Mouse (Mus musculus) cerebellum, adult 9-11 months (tissue): ENCODE measurements around the gene Kit.

Experiments
- DNase-seq: peaks from one replicate; pipeline ENCODE4 v3.0.0; 2022

Gene Kit

DNA sequence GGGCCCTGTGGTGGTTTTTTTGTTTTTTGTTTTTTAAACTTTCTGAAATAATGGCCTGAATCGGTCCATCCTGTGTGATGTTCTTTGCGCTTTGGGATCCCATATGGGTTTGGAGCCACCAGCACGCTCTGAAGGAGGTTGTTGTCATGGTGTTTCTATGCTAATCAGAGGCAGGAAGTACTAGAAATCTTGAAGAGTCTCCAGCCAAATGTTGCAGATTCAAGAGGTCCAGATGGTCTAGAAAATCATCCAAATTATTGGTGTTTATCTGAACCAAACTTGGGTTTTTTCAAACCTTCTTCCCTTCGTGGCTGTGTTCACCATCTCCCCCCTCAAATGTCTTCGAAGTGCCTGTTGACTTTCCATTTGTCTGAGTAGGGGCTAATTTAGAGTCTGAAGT is 72.3 kb downstream of the Kit start:
- no peak for DNase-seq

DNA sequence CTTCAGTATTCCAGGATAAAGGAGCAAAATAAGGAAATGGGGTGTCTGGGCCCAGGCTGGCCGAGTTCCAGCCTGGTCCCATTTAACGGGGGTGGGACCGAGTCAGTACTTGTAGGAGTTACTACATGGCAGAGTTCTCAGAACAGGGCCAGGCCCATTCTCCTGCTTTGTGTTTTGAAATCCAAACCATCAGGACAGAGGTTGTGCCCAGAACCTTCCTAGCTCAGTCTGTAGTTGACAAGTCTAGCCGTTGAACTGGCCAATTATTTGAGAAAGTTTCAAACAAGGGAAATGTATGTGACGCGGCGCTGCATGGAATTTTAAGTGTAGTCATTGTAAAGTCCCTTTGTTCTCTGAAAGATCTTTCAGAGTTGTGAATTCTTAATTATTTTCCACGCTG is 75.8 kb downstream of the Kit start:
- no peak for DNase-seq

DNA sequence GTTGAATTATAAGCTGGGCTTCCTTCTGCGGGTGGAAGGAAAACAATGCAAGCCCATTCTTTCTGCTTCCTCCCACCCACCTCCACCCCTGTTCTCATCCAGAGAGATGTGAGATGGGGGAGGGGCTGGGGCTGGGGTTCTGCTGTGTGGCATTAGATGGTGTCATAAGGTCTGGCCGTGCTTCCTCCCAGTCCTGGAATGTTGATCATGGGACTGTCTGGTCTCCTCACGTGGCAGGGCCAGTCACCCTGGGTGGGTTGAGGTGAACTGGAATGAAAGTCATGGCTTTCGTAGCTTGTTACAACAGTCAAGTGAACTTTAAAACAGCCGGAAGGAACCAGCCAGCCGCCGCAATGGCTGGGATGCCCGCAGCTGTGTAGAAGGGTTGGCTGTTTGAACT is 78.7 kb downstream of the Kit start:
- no peak for DNase-seq

DNA sequence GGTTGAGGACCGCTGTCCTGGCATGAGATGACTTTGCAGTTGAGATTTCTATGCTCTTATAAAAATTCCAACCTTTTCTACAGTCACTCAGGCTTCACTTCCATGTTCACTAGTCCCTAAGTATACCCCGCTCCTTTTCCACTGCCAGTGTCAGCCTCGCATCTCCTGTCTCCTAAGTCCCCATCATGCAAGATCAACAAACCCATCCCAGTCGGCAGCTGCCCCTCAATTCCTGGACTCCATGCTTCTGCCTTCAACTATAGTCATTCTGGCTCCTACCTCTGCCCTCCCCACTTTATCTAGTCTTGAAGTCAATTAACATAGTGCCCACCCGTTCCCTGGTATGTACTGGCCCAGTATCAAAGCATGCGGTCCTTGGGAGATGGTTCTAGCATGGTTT is 83.9 kb downstream of the Kit start:
- DNase-seq: no peak

GRCm38 (mm10) chr5:75660342-75660741 is 85.6 kb downstream of the Kit start:
- DNase-seq: no peak

DNA sequence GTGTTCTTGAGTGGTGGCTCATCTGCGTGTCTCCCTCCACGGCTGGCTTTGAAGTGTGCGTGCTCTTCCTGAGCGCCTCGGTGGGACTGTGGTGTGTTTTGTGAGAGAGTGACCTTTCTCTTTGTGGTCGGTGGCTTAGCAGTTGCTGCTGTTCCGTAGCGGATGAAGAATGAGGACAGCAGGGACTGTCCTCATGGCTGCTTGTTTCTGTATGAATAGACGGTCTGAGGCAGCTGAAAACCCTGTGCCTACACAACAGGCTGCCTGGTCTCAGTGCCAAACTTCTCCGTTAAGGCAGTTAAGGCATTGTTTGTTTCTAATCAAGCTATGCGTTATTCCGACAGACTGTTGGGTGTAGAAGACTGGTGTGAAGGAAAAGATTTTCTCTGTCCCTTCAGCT is 87.8 kb downstream of the Kit start:
- no peak for DNase-seq

DNA sequence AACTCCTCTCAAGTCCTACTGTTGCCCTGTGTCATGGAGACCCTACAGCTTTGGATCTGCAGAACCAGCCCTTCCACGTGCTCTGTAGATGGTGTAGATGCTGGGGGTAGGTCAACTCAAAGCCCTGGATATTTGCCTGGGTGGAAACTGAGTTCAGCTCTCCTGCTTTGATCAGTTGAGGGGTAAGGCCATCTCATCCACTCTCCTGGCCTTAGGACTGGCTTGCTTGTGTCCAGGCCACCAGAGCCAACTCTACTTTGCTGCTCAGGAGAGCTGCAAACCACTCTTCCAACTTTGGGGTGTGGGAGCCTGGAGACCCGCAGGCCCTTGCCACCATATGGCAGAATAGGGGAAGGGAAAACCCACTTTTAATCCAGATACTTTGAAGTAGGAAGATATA is 89.1 kb downstream of the Kit start:
- DNase-seq: no peak

- DNase-seq: no peak
Observed at GRCm38 (mm10) chr5:75667083-75667482, 92.4 kb downstream of the Kit start.

DNA sequence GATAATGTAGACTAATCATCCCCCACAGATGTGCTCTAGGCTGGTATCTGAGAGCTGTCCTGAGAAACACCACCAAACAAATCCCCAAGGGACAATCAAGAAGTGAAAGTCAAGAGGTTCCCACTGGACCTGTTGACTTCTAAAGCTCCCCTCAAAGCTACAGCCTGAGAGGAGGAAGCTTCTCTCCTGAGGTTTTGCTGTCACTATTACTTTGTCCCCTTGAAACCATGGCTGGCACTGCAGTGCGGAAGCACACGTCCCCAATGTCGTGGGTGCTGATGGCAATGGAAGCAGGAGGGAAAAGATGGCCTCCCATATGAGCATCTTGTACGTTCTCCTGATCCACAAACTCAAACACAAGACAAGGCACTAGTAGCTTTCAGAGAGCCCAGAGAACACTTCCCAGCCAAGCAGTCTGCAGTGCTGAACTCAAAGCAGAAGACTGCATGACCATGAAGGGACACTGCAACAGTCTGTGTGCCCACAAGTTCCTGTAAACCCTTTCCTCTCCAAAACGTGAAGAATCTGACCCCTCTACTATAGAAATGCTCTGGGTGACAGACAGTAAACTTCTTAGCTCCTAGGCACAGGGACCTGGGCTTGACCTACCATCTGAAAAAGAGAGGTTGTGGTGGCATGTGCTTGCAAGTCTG is 96.5 kb downstream of the Kit start:
- no peak for DNase-seq

GRCm38 (mm10) chr5:75676024-75676423 is 101.3 kb downstream of the Kit start:
- no peak for DNase-seq

GRCm38 (mm10) chr5:75679896-75680295 is 105.2 kb downstream of the Kit start:
- DNase-seq: no peak

GRCm38 (mm10) chr5:75695162-75695809 is 120.6 kb downstream of the Kit start:
- no peak for DNase-seq

GRCm38 (mm10) chr5:75696960-75697359 is 122.2 kb downstream of the Kit start:
- DNase-seq: no peak

DNA sequence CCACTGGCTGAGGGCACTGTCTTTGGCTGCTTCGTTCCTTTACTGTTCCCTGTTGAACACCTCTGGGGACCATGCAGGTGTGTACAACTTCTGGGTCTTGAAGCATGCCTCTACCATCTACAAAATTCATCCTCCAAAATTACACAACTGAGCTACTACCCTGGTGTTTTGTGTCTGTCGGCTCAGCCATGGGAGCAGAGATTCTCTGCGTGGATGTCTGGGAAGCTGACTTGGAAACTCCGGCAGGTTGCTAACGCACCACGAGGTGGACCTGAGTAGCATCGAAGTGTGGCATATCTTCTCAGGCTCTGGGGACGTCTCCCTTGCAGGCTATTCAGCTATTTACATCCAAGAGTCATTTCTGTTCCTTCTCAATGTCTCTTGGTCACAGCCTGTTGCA is 123.8 kb downstream of the Kit start:
- no peak for DNase-seq

DNA sequence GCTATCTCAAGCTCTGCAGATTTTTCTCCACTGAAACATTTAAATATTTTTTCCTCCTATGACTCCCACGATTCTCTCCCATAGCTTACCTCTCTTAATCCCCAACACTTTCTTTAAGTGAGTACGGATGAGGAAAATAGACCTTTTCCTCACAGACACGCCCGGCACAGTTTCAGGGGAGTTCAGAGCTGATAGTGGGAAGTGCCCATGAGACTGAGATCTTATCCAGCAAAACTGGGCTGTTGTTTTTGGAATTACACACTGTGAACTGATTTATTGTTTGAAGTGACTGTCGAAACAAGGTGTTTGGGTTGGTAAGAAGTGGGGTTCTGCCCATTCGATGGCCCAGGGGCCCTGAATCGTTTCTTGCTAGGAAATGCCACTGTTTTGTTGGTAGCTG is 124.4 kb downstream of the Kit start:
- no peak for DNase-seq

- no peak for DNase-seq
Observed at GRCm38 (mm10) chr5:75699516-75699915, 124.8 kb downstream of the Kit start.

DNA sequence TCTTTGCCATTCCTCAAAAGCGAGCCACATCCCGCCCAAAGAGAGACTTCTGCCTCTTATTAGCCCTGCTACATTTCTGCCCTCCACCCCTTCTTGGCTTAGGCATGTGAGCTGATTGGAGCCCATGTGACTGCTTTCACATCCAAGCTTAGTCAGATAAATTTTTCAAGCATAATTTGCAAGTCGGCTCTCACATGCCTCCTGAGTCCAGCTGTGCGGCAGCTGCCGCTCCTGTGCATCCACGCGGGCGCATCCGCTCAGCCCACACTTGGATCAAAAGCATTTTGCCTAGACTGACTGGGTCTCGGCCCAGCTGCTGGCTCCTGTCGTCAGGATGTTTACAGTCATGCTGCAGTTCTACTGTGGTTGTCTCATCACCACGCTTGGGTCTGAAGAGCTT is 126.9 kb downstream of the Kit start:
- no peak for DNase-seq

GRCm38 (mm10) chr5:75702080-75702479 is 127.4 kb downstream of the Kit start:
- no peak for DNase-seq

- no peak for DNase-seq
Observed at GRCm38 (mm10) chr5:75704584-75705175, 130.0 kb downstream of the Kit start.

GRCm38 (mm10) chr5:75705421-75705820 is 130.7 kb downstream of the Kit start:
- DNase-seq: no peak
